Mouse (Mus musculus) liver, embryonic 12.5 days (tissue): ENCODE data around the gene Pomgnt1. TPM values are rescaled to one million over a fixed set of nuclear protein-coding genes. Genes with fewer than 3 reads are reported as not detected.
A peak's percentile ranks its signal among the peaks of the same experiment; 100 is the strongest.

Experiments
- ATAC-seq: fragments of 200-750 bp; cut with Nextera tagmentation; 2 replicates; pipeline ENCODE4 v1.8.0; 2017; ENCODE audit warnings: moderate number of reproducible peaks, mild to moderate bottlenecking, moderate library complexity
- H3K27ac ChIP-seq: fragments of 300-500 bp; sonication (generic); 2 replicates; pipeline ENCODE4 v1.5.1; 2016; ENCODE audit warnings: mild to moderate bottlenecking
- H3K27me3 ChIP-seq: fragments of 300-500 bp; sonication (generic); replicated peaks from 2 replicates; pipeline ENCODE4 v1.6.1; 2016; ENCODE audit warnings: mild to moderate bottlenecking, moderate library complexity
- H3K36me3 ChIP-seq: fragments of 300-500 bp; sonication (generic); 2 replicates; pipeline ENCODE4 v1.6.1; 2016; ENCODE audit warnings: mild to moderate bottlenecking, moderate library complexity
- H3K4me1 ChIP-seq: fragments of 300-500 bp; sonication (generic); 2 replicates; pipeline ENCODE4 v1.6.1; 2016
- H3K4me2 ChIP-seq: fragments of 300-500 bp; sonication (generic); 2 replicates; pipeline ENCODE4 v1.6.1; 2016; ENCODE audit warnings: mild to moderate bottlenecking, moderate library complexity
- H3K4me3 ChIP-seq: fragments of 300-500 bp; sonication (generic); 2 replicates; pipeline ENCODE4 v1.5.1; 2016; ENCODE audit warnings: mild to moderate bottlenecking, moderate library complexity
- H3K9ac ChIP-seq: fragments of 300-500 bp; sonication (generic); 2 replicates; pipeline ENCODE4 v1.6.1; 2016; ENCODE audit warnings: mild to moderate bottlenecking, moderate library complexity
- H3K9me3 ChIP-seq: fragments of 300-500 bp; sonication (generic); replicated peaks from 2 replicates; pipeline ENCODE4 v1.6.1; 2016; ENCODE audit warnings: mild to moderate bottlenecking, moderate library complexity
- WGBS: fragments of 180-500 bp; shearing (Covaris S2); methylation state at CpG from one replicate; pipeline ENCODE4 v1.1.7; 2016; ENCODE audit not compliant: insufficient replicate concordance; 5-methylcytosine and 5-hydroxymethylcytosine counted together
- polyA plus RNA-seq: library from polyadenylated mRNA; unstranded; fragments of >200 nt; fragmentation: Nextera tagmentation; extraction: Ambion mirVana; gene quantifications from 2 replicates; pipeline ENCODE4 v1.2.1, GENCODE M21; 2016

Gene Pomgnt1
- polyA plus RNA-seq, 1 experiment from 2014 or later: 24.2 TPM

GRCm38 (mm10) chr4:116142269-116142668 lies 18.6 kb downstream of the Pomgnt1 start:
- H3K9me3 ChIP-seq: 0 out of 2 replicates have a peak, but pooled peaks cover 2% of the 10 kb centered on the region
- no peak overlapping the region for H3K4me2 ChIP-seq
- H3K9ac ChIP-seq: no peak overlapping the region
- peaks cover 12% of the 10 kb centered on the region for H3K4me1 ChIP-seq
- no peaks in the 10 kb centered on the region for H3K36me3 ChIP-seq
- peaks cover 55% of the 10 kb centered on the region for H3K27me3 ChIP-seq
- no peak overlapping the region for H3K4me3 ChIP-seq
- H3K27ac ChIP-seq: no peak overlapping the region
- no peak for ATAC-seq
- WGBS: 67% methylated on average over 7 of the region's 7 CpGs

DNA sequence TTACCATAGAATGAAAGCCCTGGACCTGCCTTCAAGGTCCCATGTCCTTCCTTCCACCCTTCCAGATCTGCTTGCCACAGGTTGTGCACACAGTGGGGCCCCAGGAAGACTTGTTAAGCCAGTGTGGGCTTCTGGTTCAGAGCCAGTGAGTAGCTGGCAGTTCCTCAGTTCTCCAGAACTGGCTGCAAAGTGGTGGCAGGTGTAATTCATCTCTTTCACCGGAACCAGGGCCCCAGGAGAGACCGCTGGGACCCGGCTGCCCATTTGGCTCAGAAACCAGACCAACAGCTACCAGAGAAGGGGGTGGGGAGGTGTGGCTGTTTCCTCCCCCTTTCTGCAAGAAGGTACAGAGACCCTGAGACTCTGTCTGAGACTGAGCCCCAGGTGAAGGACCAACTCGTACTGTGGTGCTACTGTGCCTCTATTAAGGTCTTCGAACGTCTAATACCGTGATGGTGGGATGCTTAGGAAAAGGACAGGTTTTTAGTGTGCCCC lies 19.7 kb downstream of the Pomgnt1 start:
- Histone ChIP-seq H3K9ac (no peak overlapping the region), H3K27me3 (peaks cover 55% of the 10 kb centered on the region), H3K4me2 (peak overlapping the region; percentile 82), H3K36me3 (no peaks in the 10 kb centered on the region), H3K9me3 (0 out of 2 replicates have a peak, but pooled peaks cover 3% of the 10 kb centered on the region), H3K4me1 (peaks cover 12% of the 10 kb centered on the region), H3K27ac (no peak overlapping the region), H3K4me3 (no peak overlapping the region)
- ATAC-seq: no peak
- 15% methylated on average over 7 of the region's 7 CpGs for WGBS

- Histone ChIP-seq H3K36me3 (no peaks in the 10 kb centered on the region), H3K9me3 (0 out of 2 replicates have a peak, but pooled peaks cover 3% of the 10 kb centered on the region), H3K27ac (no peak overlapping the region), H3K4me1 (peaks cover 12% of the 10 kb centered on the region), H3K4me2 (peak overlapping the region; percentile 82), H3K27me3 (peaks cover 55% of the 10 kb centered on the region), H3K9ac (peak overlapping the region; percentile 61), H3K4me3 (peak overlapping the region; percentile 61)
- ATAC-seq: peak; percentile 58
- WGBS: 2% methylated on average over 47 of the region's 47 CpGs
Observed at GRCm38 (mm10) chr4:116143891-116144717, 20.5 kb downstream of the Pomgnt1 start.

DNA sequence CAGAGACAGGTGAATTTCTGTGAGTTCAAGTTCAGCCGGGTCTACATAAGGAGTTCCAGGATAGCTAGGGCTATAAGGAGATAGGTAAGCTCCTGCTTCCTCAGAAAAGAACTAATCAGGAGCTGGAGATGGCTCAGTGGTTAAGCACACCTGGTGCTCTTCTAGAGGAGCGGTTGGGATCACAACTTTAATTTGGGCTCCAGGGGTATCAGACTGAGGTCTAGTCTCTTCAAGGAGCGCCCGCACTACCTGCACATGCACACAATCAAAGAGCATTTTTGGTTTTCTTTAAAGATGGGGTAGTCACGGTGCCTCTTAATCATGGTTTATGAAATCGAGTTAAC lies 26.1 kb downstream of the Pomgnt1 start:
- Histone ChIP-seq H3K4me2 (peak overlapping the region; percentile 92), H3K4me1 (peaks cover 27% of the 10 kb centered on the region), H3K27ac (peak overlapping the region; percentile 84), H3K36me3 (peaks cover 31% of the 10 kb centered on the region), H3K9ac (peak overlapping the region; percentile 91), H3K4me3 (peak overlapping the region; percentile 74), H3K9me3 (0 out of 2 replicates have a peak, but pooled peaks cover 3% of the 10 kb centered on the region), H3K27me3 (peaks cover 10% of the 10 kb centered on the region)
- 30% methylated on average over 6 of the region's 6 CpGs for WGBS
- ATAC-seq: no peak

- H3K36me3 ChIP-seq: peaks cover 36% of the 10 kb centered on the region
Observed at GRCm38 (mm10) chr4:116150156-116150861, 26.7 kb downstream of the Pomgnt1 start.

GRCm38 (mm10) chr4:116150862-116151221 lies 27.2 kb downstream of the Pomgnt1 start:
- H3K27ac ChIP-seq: peak overlapping the region; percentile 66

More at GRCm38 (mm10) chr4:116150156-116150861, 26.7 kb downstream of the Pomgnt1 start:
- H3K9me3 ChIP-seq: 0 out of 2 replicates have a peak, but pooled peaks cover 3% of the 10 kb centered on the region
- H3K4me2 ChIP-seq: peak overlapping the region; percentile 92
- peak overlapping the region; percentile 91 for H3K9ac ChIP-seq
- ATAC-seq: peak; percentile 95
- under 1% methylated on average over 69 of the region's 73 CpGs for WGBS
- H3K27me3 ChIP-seq: peaks cover 5% of the 10 kb centered on the region
- peak overlapping the region; percentile 84 for H3K27ac ChIP-seq
- peak overlapping the region; percentile 74 for H3K4me3 ChIP-seq
- H3K4me1 ChIP-seq: peaks cover 26% of the 10 kb centered on the region

GRCm38 (mm10) chr4:116151238-116151637 lies 27.6 kb downstream of the Pomgnt1 start, which contains the start of gene Lurap1:
Gene Lurap1, minus strand, starts transcription at chr4:116151338.
- Histone ChIP-seq H3K27ac (peak within 1 kb of the TSS; percentile 84), H3K36me3 (peaks cover 46% of the 10 kb centered on the region), H3K4me1 (peaks cover 26% of the 10 kb centered on the region), H3K9ac (peak within 1 kb of the TSS; percentile 91), H3K9me3 (0 out of 2 replicates have a peak, but pooled peaks cover 3% of the 10 kb centered on the region), H3K4me3 (peak within 1 kb of the TSS; percentile 74), H3K4me2 (peak within 1 kb of the TSS; percentile 92), H3K27me3 (no peaks in the 10 kb centered on the region; the same call in 1 of the 2 replicates)
- ATAC-seq: no peak
- 65% methylated on average over 6 of the region's 6 CpGs for WGBS

More at GRCm38 (mm10) chr4:116150862-116151221, 27.2 kb downstream of the Pomgnt1 start:
- no peak for ATAC-seq
- H3K4me3 ChIP-seq: peak overlapping the region; percentile 74
- no peaks in the 10 kb centered on the region; the same call in 1 of the 2 replicates for H3K27me3 ChIP-seq
- 28% methylated on average over 4 of the region's 4 CpGs for WGBS
- H3K9ac ChIP-seq: peak overlapping the region; percentile 86
- H3K9me3 ChIP-seq: 0 out of 2 replicates have a peak, but pooled peaks cover 3% of the 10 kb centered on the region
- peaks cover 42% of the 10 kb centered on the region for H3K36me3 ChIP-seq
- peaks cover 26% of the 10 kb centered on the region for H3K4me1 ChIP-seq
- peak overlapping the region; percentile 92 for H3K4me2 ChIP-seq

GRCm38 (mm10) chr4:116152702-116153101 lies 29.1 kb downstream of the Pomgnt1 start:
- peaks cover 60% of the 10 kb centered on the region for H3K36me3 ChIP-seq
- H3K9me3 ChIP-seq: no peaks in the 10 kb centered on the region
- WGBS: 87% methylated on average over 15 of the region's 15 CpGs
- H3K4me1 ChIP-seq: peaks cover 26% of the 10 kb centered on the region
- H3K4me3 ChIP-seq: no peak overlapping the region
- ATAC-seq: no peak
- no peak overlapping the region for H3K4me2 ChIP-seq
- H3K27ac ChIP-seq: no peak overlapping the region
- no peak overlapping the region for H3K9ac ChIP-seq
- no peaks in the 10 kb centered on the region; the same call in 1 of the 2 replicates for H3K27me3 ChIP-seq

DNA sequence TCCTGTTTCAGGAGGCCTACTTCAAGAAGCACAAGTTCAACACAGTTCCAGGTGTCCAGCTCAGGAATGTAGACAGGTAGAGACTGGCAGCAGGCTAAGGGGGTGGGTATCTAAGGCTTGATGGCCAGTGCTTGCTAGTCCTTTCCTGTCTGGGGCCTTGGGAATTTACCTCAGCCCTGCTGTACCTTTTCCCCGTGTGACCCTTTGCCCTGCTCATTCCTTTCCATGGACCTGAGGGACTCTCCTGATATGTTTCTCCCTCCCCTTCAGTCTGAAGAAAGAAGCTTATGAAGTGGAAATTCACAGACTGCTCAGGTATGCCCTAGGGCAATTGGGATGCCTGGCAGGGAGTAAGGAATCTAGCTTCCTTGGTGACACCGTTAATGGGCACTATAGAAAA lies 34.2 kb downstream of the Pomgnt1 start:
- no peaks in the 10 kb centered on the region for H3K9me3 ChIP-seq
- H3K4me3 ChIP-seq: no peak overlapping the region
- H3K36me3 ChIP-seq: peaks cover 70% of the 10 kb centered on the region
- 84% methylated on average over 2 of the region's 2 CpGs for whole genome bisulfite sequencing
- H3K27me3 ChIP-seq: no peaks in the 10 kb centered on the region
- H3K9ac ChIP-seq: no peak overlapping the region
- peaks cover 11% of the 10 kb centered on the region for H3K4me1 ChIP-seq
- H3K4me2 ChIP-seq: no peak overlapping the region
- no peak for ATAC-seq
- H3K27ac ChIP-seq: no peak overlapping the region

DNA sequence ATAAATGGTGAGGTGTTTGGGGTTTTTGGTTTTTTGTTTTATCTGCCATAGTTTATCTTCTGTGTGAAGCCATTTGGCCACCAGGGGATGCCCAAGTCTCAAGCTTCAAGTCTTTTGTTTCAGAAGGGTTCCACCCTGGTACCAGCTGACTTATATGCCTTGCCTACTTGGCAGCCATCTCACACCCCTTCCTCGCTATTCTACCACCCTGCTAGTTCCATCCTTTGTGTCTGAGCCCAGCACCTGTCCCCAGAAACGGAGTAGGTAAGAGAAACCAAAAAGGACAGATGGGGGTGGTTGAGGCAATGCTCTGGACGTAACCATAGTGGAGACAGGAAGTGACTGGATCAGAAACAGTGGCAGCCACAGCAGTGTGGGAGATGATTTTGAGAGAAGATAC lies 36.3 kb downstream of the Pomgnt1 start:
- ATAC-seq: 0 out of 2 replicates have a peak, but pooled peaks have one; percentile 24
- Histone ChIP-seq H3K4me3 (no peak overlapping the region), H3K27ac (no peak overlapping the region), H3K4me1 (peaks cover 13% of the 10 kb centered on the region), H3K9ac (no peak overlapping the region), H3K9me3 (no peaks in the 10 kb centered on the region), H3K4me2 (no peak overlapping the region), H3K27me3 (no peaks in the 10 kb centered on the region), H3K36me3 (peaks cover 50% of the 10 kb centered on the region)
- 50% methylated on average over 3 of the region's 3 CpGs for WGBS

- Histone ChIP-seq H3K9me3 (no peaks in the 10 kb centered on the region), H3K4me2 (no peak overlapping the region), H3K4me1 (peaks cover 14% of the 10 kb centered on the region), H3K9ac (no peak overlapping the region), H3K27ac (no peak overlapping the region), H3K4me3 (no peak overlapping the region), H3K36me3 (peaks cover 41% of the 10 kb centered on the region), H3K27me3 (no peaks in the 10 kb centered on the region)
- 60% methylated on average over 3 of the region's 3 CpGs for whole genome bisulfite sequencing
- ATAC-seq: no peak
Observed at GRCm38 (mm10) chr4:116160769-116161168, 37.1 kb downstream of the Pomgnt1 start.
